Mouse (Mus musculus) urinary bladder, postnatal 4 days (tissue): ENCODE data around the gene Mfsd6.
A peak's percentile ranks its signal among the peaks of the same experiment; 100 is the strongest.
"Not testable (repeated sequence)": the region's sequence is repeated elsewhere in the genome, so short reads cannot be mapped to it uniquely, and the experiment has no call there.

Experiments used
- DNase-seq, 2 experiments: peaks; one replicate each; pipeline ENCODE4 v3.0.0; 2021 to 2022; ENCODE audit warnings: low spot score in 2 of 2

Mfsd6 gene

DNA sequence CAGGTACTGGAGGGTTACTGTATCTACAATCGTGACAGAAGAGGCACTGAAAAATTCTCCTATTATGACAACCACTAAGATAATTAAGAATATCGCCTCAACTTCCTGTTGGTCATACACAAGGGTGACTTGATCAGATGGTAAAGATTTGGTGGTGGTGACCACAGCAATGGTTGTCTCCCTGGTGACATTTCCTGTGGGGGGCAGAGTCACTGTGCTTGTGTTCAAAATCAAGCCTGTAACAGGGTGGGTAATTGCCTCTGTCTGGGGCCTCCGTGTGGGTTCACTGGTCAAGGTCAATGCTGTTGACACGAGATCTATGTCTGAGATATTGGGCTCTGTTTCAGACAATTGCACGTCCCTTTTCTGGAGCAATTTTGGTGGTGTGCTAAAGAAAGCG lies 18.5 kb downstream of the Mfsd6 start:
- DNase-seq: no peak

DNA sequence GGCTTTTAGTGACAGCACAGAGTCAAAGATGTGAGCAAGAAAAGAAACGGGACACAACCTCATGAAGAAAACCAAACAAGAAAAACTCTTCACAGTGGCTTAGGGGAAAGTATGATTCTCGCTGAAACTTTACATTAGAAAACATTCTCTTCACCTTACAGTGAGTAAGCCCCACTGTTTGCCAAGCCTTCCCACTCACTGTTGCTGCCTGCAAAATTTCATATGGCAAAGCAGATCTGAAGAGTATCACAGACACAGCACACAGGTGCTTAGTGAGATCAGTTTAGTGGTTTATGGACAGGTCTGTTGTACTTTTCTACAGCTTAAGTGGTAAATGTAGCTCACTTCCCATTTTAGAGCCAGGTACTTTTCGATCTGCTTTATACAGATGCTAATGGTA lies 20.2 kb downstream of the Mfsd6 start:
- no peak for DNase-seq

DNA sequence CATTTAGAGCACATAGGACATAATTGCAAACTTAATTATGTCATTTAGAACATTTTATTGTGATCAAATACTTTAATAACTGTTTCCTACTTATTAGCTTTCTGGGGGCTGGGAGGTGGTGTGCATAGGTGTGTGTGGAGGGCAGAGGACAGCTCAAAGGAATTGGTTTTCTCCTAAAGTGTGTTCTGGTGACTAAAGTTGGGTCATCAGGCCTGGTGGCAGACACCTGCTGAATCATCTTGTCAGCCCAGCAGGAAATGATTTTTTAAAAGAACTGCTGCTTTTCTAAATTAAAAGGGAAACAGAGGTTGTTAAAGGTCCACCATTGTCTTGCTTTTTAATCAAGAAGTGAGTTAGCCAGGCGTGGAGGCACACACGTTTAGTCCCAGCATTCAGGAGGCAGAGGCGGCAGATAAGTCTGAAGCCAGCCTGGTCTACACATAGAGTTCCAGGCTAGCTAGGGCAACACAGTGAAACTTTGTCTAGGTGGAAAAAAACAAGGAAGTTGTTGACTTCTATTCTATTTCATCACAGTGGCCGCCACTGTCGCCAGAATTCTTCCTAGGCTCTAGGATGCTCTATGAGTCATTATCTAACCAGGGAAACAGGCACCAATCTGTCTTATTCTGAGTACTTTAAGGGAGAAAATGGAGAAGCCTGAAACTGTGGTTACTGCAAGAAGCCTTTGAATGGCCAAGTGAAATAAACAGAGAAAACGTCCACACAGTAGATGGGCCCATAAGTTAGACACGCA lies 24.3 kb downstream of the Mfsd6 start:
- no peak for DNase-seq

GRCm38 (mm10) chr1:52701941-52702340 lies 25.3 kb downstream of the Mfsd6 start:
- no peak for DNase-seq

DNA sequence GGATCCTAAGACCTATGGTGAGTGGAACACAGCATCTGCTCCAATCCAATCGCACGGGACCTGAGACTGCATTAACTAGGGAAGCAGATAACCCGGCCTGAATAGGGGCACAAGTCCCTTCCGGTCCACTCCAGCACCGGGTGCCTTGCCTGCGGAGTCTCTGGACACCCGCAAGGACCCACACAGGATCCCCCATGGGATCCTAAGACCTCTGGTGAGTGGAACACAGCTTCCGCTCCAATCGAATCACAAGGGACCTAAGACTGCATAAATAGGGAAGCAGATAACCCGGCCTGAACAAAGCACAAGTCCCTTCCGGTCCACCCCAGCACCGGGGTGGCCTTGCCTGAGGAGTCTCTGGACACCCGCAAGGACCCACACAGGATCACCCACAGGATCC lies 32.8 kb downstream of the Mfsd6 start:
- not testable (repeated sequence) for DNase-seq

DNA sequence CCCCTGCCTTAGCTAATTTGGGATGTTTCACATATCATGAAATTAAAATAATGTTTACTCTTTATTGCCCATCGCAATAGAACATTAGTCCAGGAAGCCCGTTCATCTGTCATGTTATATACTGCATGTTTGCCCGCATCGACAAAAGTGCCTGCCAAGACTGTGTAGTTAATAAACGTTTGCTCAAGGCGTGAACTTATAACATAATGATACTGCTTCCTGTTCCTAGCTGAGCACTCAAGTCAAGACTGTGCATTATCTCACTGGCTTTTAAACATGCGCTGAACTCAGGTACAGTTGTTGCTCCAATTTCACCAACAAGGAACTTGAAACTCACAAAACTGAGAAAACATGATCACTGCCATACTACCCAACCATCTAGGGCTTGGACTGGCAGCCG lies 39.6 kb downstream of the Mfsd6 start:
- DNase-seq: no peak

DNA sequence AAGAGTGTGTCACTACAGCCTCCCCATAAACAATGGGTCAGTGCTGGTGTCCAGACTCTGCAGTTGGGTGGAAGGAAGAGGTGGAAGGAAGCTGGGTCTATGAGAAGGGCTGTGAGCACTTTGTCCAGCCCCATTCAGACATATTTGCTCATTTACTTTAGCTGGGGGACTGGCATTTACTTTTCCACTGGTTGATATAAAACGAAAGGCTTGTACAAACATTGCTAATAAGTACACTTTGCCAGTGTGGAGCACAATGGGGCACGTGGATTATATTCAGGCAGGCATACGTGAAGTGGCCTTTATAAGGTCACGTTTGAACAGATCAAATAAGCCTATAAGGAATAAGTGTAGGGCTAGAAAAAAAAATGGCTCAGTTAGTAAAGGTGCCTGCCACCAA lies 43.7 kb downstream of the Mfsd6 start:
- DNase-seq: no peak

- no peak for DNase-seq
Observed at GRCm38 (mm10) chr1:52676621-52677020, 50.6 kb downstream of the Mfsd6 start.

- no peak for DNase-seq
Observed at GRCm38 (mm10) chr1:52675561-52676551, 51.4 kb downstream of the Mfsd6 start.

GRCm38 (mm10) chr1:52669931-52670330 lies 57.3 kb downstream of the Mfsd6 start:
- no peak for DNase-seq

DNA sequence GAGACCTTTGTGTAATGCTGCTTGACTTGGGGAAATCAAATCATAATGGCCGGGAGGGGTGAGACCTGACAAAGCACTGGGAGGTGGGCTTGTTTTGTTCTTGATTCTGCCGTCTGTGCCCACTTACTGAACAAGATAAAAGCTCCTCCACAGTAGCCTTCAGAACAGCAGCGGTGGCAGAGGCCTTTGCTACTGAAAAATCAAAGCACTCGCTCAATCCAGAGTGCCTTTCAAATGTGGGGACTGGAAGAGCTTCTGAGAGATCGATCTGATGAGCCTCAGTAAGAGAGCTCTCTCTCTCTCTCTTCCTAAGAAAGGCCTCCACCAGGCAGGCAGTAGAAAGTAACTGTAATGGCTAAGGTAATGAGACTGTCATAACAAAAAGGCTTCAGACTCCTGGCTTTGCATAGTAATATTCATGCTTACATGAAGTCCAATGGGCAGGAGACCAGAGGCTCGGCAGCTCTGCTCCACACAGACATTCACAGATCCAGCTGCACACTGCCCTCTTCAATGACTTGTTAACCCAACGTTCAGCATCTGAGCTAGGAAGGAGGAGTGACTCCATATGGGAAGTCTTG lies 58.4 kb downstream of the Mfsd6 start:
- no peak for DNase-seq

DNA sequence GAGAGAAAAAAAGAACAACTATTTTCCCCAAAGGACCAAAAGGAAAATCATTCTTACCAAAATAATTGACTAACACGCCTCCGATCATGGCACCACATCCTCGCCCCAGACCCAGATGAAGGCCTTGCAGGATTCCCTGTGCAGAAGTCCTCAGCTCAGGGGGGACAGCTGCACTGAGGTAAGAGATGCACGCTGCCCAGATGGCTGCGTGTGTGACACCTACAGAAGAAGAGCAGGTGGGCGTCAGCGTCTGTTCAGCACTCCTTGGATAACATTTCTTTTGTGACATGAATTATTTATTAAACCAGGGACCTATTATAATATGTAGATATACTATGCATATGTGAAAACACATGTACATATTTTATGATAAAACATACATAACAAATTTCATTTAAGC lies 64.0 kb downstream of the Mfsd6 start:
- no peak for DNase-seq

DNA sequence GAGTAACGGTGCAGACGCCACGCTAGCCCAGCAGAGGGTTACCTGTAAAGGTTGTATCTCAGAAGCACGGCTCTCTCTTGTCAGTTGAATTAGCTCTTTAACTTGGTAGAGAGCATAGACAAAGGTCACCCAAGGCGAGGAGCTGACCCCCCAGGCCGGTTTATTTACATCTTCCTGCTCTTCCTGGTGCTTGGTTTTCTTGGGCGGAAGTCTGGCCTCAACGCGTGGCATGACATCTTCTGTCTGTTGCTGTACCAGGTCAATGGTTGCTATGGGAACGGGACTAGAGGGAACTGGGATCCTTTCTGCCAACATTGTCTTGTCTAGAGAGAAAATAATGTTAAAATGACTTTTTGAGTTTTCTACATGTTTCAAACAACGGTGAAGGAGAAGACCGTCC lies 66.5 kb downstream of the Mfsd6 start:
- no peak for DNase-seq

DNA sequence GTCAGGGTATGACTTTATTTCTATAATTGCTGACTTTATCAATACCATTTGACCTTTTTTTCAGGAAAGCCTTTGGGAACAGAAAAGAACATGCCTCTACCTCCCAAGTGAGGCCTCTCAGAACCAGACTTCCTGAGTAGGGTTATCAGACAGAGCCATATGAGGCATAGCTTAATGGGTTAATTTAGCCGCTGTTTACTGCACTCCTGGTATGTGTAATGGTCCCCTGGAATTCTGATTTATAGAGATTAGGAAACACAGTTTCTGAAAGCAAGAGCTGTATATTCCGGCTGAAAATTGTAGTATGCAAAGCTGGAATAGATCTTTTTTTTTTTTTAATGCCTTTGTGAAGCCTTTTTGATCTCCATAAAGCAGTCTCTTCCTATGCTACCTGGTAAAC lies 67.0 kb downstream of the Mfsd6 start:
- no peak for DNase-seq

DNA sequence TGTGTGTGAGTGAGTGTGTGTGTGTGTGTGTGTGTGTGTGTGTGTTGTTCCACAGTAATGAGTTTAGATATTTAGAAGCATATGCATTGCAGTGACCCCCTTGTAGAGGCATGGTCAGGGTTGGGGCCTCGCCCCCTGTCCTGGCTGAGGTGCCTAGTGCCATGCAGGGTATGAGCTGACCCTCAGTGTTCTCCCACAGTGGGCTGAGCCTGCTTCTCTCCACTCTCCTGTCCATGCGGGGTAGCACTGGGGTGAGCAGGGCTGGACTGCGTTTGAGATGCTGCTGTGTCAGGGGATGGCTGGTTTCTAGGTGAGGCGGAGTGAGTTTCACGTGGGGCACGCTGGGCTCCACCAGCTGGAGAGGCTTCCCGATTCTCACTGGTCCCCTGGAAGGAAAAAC lies 69.1 kb downstream of the Mfsd6 start:
- DNase-seq: no peak

GRCm38 (mm10) chr1:52655153-52655552 lies 72.1 kb downstream of the Mfsd6 start:
- DNase-seq: no peak

DNA sequence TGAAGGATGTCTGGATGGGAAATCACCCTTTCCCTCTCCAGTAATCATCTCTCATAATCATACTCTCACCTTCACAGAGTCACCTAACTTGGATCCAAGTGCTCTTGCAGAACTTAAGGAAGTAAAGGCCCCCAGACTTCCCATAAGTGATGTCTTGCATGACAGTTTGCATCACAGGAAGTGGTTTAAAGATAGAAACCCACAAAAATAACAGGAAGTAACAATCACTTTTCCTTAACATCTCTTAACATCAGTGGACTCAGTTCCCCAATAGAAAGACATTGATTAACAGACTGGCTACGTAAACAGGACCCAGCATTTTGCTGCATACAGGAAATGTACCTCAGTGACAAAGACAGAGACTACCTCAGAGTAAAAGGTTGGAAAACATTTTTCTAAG lies 73.9 kb downstream of the Mfsd6 start:
- no peak for DNase-seq

DNA sequence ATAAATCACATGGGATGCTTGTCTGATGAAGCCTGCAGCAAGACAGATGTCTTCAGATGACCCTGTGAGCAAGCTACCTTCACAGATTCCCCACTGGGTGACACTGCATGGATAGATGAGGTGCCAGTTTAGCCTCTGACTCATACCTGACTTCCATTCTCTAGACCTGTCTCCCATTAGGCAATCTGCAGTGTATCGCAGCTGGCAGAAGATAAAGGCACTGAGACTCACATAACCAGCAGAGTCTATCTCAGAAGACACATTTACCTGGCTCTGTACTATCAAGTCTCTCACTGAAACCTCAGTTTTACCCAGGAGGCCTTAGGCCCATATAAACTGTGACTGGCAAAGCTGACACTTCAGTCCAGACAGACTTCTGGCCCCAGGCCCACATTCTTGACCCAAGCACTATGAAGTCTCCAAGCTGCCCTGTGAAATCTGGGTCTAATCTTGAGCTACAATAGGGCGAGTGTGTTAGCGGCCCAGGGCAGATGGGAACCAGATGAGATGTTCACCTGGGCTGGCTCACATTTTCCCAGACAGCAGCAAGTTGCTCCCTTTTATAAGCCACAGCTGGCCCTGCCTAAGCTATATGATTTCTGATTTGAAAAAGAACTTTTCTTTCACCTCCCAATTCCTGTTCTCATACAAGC lies 74.5 kb downstream of the Mfsd6 start:
- DNase-seq: no peak

DNA sequence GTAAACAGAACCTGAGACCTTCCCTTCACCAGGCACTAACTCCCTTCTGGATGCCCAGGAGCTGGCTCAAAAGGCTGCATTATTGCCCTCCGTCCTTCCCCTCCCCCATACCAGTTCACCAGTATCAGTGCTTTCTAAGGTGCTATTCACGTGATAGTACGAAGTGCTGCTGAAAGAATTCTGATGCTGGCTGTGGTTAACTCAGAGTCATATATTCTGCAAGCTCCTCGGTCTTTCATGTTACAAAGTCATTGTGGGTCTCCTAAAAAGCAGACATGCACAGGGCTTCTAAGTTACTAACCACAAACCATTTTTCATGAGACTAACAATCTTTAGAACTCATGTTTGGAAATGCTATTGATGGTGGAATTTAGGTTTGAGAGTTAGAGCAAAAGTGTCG lies 77.2 kb downstream of the Mfsd6 start:
- no peak for DNase-seq

- peak; percentile 54 to 62 for DNase-seq
Observed at GRCm38 (mm10) chr1:52648153-52649027, 78.9 kb downstream of the Mfsd6 start.

DNA sequence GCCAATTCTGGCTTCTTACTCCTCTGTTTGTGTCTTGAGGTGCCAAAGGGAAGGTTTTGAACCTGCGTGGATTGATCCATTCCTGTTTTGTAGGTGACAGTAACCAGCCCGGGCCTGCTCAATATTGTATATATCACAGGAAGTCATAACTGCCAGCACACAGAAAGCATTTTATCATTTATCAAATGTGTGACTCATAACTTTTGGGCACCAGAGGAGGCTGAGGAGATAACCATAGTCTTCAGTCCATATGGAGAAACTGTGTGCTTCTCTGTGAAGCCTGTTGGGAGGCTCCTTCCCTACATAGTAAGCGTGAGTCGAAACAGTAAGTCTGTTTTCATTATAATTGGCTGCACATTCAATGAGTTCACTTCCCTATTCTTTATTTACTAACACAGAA lies 86.5 kb downstream of the Mfsd6 start:
- DNase-seq: no peak
